Mouse (Mus musculus): ENCODE data around the gene Cdk15. TPM values are rescaled to one million over a fixed set of nuclear protein-coding genes. Genes with fewer than 3 reads are reported as not detected.

Gene Cdk15
- polyA plus RNA-seq, 1 experiment: not detected

DNA sequence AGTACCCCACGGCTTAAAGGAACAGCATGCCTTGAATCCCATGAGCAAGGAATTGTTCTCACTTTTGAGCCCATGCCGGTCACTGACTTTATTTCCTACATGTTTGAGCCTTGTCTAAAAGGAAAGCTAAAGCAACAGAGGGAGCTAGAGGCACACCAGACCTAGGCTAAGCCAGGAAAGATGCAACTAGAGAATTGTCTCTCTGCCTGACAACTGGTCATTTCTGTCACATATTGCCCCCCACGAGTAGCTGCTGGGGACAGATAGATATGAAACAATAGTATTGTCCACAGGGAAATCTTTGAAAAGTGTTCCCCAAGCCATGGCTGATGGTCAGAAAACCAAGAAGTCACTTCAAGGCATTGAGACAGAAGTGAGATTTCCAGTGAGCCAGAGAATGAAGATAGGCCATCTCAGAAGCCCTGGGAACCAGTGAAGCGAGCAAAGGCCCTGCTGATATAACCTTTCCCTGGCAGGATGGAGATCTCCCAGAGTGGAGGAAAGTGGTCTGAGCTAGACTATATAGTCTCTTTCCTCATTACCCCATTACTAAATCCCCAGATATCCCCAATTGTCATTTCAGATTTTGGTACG, 54.7 kb downstream of the Cdk15 start:
- Histone ChIP-seq H3K27ac (ENCODE audit: insufficient read depth, low read length) (no peak overlapping the region), H3K27me3 (ENCODE audit: control insufficient read depth, insufficient read depth, low read length, poor library complexity, severe bottlenecking) (no peaks in the 10 kb centered on the region), H3K9ac (ENCODE audit: low read depth, poor library complexity, severe bottlenecking) (no peak overlapping the region), H3K36me3 (ENCODE audit: control insufficient read depth, insufficient read depth, low read length, poor library complexity, severe bottlenecking) (no peaks in the 10 kb centered on the region), H3K4me1 (ENCODE audit: control insufficient read depth, insufficient read depth, low read length) (peaks cover 4% of the 10 kb centered on the region), H3K9me3 (replicated peaks; ENCODE audit: control insufficient read depth, insufficient read depth, low read length, poor library complexity, severe bottlenecking) (no peaks in the 10 kb centered on the region), H3K4me3 (ENCODE audit: low read depth, low read length) (no peak overlapping the region)
- no peak for TF ChIP-seq CTCF (IDR thresholded peaks at IDR 0.05; ENCODE audit: low read depth, low read length)
- no peak for TF ChIP-seq POLR2A (IDR thresholded peaks at IDR 0.05; ENCODE audit: insufficient read depth, low read length)
- TF ChIP-seq EP300 (IDR thresholded peaks at IDR 0.05; ENCODE audit: insufficient read depth, low read depth, low read length): no peak

DNA sequence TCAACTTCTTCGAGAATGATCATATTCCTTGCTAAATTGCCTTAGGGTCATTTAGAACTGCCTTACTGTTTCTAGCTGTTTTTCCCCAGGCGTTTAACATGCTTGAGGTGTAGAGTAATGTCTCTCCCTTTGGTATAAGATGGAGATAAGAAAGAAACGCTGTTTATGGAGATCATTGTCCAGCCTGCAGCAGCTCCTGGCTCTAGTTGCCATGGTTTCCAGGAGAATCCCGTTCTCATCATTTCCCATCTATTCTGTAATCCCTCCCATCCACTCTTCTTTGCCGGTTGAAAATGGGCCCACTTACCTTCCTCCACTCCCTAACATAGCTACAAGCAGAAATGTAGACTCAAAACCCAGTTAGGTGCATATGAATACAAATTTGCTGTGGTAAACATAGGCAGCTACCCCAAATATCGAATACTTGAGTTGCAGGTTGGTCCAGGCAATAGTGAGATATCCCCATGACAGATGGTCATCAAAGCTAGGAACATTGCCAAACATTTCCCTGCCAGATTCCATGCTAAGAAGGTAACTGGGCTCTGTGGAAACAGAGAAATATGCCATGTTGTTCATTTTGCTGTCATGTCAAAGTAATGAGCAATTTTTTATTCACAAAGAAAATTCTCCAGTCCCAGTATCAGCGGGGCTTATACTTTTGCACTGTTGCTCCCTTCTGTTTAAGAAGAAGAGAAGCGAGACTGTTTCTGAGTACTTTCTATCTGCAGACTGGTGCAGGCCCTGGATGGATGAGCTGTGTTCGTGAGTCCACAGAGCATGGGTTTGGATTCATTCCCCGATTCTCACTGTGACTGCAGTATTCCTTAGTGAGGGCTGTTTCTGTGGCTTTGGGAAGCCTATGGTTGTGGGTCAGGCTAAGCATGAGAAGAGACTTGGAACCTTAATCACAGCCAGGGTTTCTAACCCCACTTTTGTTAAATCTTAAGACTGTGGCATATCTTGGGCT, 55.8 kb downstream of the Cdk15 start:
- Histone ChIP-seq H3K4me1 (ENCODE audit: control insufficient read depth, insufficient read depth, low read length) (peaks cover 4% of the 10 kb centered on the region), H3K9ac (ENCODE audit: low read depth, poor library complexity, severe bottlenecking) (no peak overlapping the region), H3K9me3 (replicated peaks; ENCODE audit: control insufficient read depth, insufficient read depth, low read length, poor library complexity, severe bottlenecking) (no peaks in the 10 kb centered on the region), H3K36me3 (ENCODE audit: control insufficient read depth, insufficient read depth, low read length, poor library complexity, severe bottlenecking) (no peaks in the 10 kb centered on the region), H3K27me3 (ENCODE audit: control insufficient read depth, insufficient read depth, low read length, poor library complexity, severe bottlenecking) (no peaks in the 10 kb centered on the region), H3K4me3 (ENCODE audit: low read depth, low read length) (no peak overlapping the region), H3K27ac (ENCODE audit: insufficient read depth, low read length) (no peak overlapping the region)
- TF ChIP-seq EP300 (IDR thresholded peaks at IDR 0.05; ENCODE audit: insufficient read depth, low read depth, low read length) (no peak), CTCF (IDR thresholded peaks at IDR 0.05; ENCODE audit: low read depth, low read length) (no peak), POLR2A (IDR thresholded peaks at IDR 0.05; ENCODE audit: insufficient read depth, low read length) (no peak)

DNA sequence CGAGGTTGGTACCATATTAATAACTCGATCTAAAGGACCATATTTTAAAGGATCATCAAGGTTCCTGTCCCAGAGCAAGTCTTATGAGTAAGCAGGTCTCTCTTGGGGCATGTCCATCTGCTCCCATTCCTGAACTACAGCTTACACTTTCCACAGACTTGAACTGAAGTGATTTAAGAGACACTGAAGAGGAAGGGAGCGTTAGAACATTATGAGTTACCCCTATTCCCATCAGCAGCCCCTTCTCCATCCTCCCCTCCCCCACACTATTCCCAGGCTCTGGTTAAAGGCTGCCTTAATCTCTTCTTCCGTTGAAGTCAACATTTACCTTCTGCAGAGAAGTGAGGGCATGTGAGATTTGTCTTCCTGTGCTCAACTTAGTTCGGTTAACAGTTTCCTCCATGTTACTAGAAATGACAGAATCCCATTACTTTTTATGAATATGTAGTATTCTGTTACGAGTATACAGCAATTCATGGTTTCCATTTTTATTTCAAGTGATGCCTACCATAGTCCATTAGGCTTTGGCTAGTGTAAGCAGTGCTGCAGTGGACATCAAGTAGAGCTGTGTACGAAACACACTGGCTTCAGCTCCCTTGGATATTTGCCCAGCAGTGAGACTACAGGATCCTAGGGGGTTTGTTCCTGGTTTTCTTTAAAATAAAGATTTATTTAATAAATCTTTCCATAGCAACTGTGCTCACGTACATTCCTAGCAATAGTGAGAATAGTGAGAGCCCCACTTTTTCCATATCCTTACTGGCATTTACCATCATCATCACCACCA, 56.6 kb downstream of the Cdk15 start:
- Histone ChIP-seq H3K9me3 (replicated peaks; ENCODE audit: control insufficient read depth, insufficient read depth, low read length, poor library complexity, severe bottlenecking) (no peaks in the 10 kb centered on the region), H3K9ac (ENCODE audit: low read depth, poor library complexity, severe bottlenecking) (no peak overlapping the region), H3K36me3 (ENCODE audit: control insufficient read depth, insufficient read depth, low read length, poor library complexity, severe bottlenecking) (no peaks in the 10 kb centered on the region), H3K27me3 (ENCODE audit: control insufficient read depth, insufficient read depth, low read length, poor library complexity, severe bottlenecking) (no peaks in the 10 kb centered on the region), H3K4me3 (ENCODE audit: low read depth, low read length) (no peak overlapping the region), H3K4me1 (ENCODE audit: control insufficient read depth, insufficient read depth, low read length) (peaks cover 4% of the 10 kb centered on the region), H3K27ac (ENCODE audit: insufficient read depth, low read length) (no peak overlapping the region)
- no peak for TF ChIP-seq CTCF (IDR thresholded peaks at IDR 0.05; ENCODE audit: low read depth, low read length)
- TF ChIP-seq POLR2A (IDR thresholded peaks at IDR 0.05; ENCODE audit: insufficient read depth, low read length): no peak
- no peak for TF ChIP-seq EP300 (IDR thresholded peaks at IDR 0.05; ENCODE audit: insufficient read depth, low read depth, low read length)

DNA sequence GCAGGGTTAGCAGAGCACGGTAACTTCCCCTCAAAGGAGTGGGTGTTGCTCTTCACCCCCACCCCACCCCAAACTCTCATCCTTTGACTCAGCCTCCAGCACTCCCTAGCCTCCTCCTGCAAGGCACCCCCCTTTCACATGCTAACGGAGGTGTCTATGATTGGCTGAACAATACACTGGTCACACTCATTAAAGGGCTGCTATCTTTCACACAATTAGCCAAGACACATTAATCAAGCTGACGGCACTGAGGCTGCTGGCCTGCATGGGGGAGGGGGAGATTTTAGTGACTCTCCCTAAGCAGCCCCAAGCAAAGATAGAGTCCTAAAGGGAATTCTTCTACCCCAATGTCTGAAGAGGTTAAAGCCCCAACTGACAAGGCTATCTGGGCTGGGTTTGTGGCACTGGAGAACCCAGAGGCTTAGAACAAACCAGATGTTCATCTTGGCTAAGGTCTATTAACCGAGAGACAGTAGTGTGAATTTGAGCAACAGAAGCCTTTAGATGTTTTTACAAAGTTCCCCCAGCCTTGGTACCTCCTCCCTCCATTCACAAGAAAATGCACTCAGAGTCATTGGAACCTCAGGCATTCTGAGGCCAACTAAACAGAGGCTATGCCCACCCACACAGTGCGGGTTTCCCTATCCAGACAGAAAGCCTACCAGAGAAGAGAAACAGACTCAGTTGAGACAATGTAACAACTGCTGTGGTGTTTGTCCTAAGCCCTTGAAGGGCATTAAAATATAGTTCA, 58.5 kb downstream of the Cdk15 start:
- peaks cover 4% of the 10 kb centered on the region for H3K4me1 ChIP-seq (ENCODE audit: control insufficient read depth, insufficient read depth, low read length)
- no peak overlapping the region for H3K4me3 ChIP-seq (ENCODE audit: low read depth, low read length)
- H3K27ac ChIP-seq (ENCODE audit: insufficient read depth, low read length): 0 out of 2 replicates have a peak overlapping the region, but pooled peaks have one; percentile 13
- H3K27me3 ChIP-seq (ENCODE audit: control insufficient read depth, insufficient read depth, low read length, poor library complexity, severe bottlenecking): no peaks in the 10 kb centered on the region
- no peak overlapping the region for H3K9ac ChIP-seq (ENCODE audit: low read depth, poor library complexity, severe bottlenecking)
- H3K36me3 ChIP-seq (ENCODE audit: control insufficient read depth, insufficient read depth, low read length, poor library complexity, severe bottlenecking): no peaks in the 10 kb centered on the region
- TF ChIP-seq POLR2A (IDR thresholded peaks at IDR 0.05; ENCODE audit: insufficient read depth, low read length): no peak
- TF ChIP-seq EP300 (IDR thresholded peaks at IDR 0.05; ENCODE audit: insufficient read depth, low read depth, low read length): 0 out of 2 replicates have a peak, but pooled peaks have one; percentile 19
- no peaks in the 10 kb centered on the region for H3K9me3 ChIP-seq (replicated peaks; ENCODE audit: control insufficient read depth, insufficient read depth, low read length, poor library complexity, severe bottlenecking)

DNA sequence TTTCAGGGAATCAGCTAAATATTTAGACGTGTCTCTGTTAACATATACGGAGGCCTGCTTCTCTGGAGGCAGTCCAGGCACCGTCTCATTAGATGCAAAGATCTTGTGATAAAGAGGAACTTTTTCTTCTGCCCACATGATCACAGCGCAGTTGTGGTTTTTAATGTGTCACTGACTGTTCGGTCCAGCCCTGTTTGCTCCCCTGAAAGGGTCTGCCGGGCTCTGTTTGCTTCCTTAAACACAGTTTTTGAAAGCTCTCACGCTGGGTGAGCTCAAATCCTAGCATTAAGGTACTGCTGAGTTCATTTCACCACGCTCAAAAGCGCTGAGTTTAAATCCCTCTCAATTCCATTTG, 59.3 kb downstream of the Cdk15 start:
- no peaks in the 10 kb centered on the region for H3K9me3 ChIP-seq (replicated peaks; ENCODE audit: control insufficient read depth, insufficient read depth, low read length, poor library complexity, severe bottlenecking)
- H3K27ac ChIP-seq (ENCODE audit: insufficient read depth, low read length): no peak overlapping the region
- peaks cover 4% of the 10 kb centered on the region for H3K4me1 ChIP-seq (ENCODE audit: control insufficient read depth, insufficient read depth, low read length)
- no peaks in the 10 kb centered on the region for H3K27me3 ChIP-seq (ENCODE audit: control insufficient read depth, insufficient read depth, low read length, poor library complexity, severe bottlenecking)
- TF ChIP-seq POLR2A (IDR thresholded peaks at IDR 0.05; ENCODE audit: insufficient read depth, low read length) (no peak), EP300 (IDR thresholded peaks at IDR 0.05; ENCODE audit: insufficient read depth, low read depth, low read length) (no peak), CTCF (IDR thresholded peaks at IDR 0.05; ENCODE audit: low read depth, low read length) (no peak)
- no peaks in the 10 kb centered on the region for H3K36me3 ChIP-seq (ENCODE audit: control insufficient read depth, insufficient read depth, low read length, poor library complexity, severe bottlenecking)
- H3K4me3 ChIP-seq (ENCODE audit: low read depth, low read length): no peak overlapping the region
- no peak overlapping the region for H3K9ac ChIP-seq (ENCODE audit: low read depth, poor library complexity, severe bottlenecking)
